Mouse (Mus musculus) small intestine, adult 2 months (tissue): ENCODE data around the gene Cdk6.

ENCODE experiments used
- CTCF ChIP-seq: fragments of 200-500 bp; IDR thresholded peaks from 2 replicates; pipeline ENCODE4 v1.5.1; 2012; ENCODE audit warnings: low read depth, mild to moderate bottlenecking, control low read depth, inconsistent platforms, low read length, moderate library complexity, mixed read lengths; ENCODE audit not compliant: insufficient replicate concordance, insufficient read length; ENCODE audit errors: extremely low read depth
- POLR2A ChIP-seq: fragments of 200-500 bp; IDR thresholded peaks from 2 replicates; pipeline ENCODE4 v1.6.1; 2012; ENCODE audit warnings: low read depth, mild to moderate bottlenecking, control low read depth, inconsistent platforms, low read length, moderate library complexity

DNA sequence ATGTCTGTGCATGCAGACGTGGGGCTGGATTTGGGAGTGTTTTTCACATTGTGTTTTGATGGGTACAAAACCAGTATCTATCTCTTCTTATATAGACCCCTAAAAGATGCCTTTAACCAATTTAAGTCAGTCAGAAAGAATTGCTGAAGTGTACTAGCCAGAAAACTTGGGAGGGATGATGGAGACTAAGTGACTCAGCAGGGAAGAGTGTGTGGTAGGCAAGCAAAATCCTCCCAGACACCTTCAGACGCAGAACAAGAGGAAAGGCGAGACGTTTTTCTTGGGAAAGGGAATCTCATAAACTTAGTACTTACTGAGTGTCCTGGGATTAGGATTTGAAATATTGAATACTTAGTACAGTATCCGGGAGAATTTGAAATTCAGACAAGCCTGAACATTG lies 39.8 kb upstream of the Cdk6 start:
- TF ChIP-seq CTCF (no peak), POLR2A (no peak)
